Mouse (Mus musculus): ENCODE data around the gene Mt2.

- no peak for TF ChIP-seq CTCF (IDR thresholded peaks at IDR 0.05; ENCODE audit: borderline replicate concordance, control insufficient read depth, extremely low read depth, insufficient read depth, low read length, poor library complexity)
- no peak for TF ChIP-seq POLR2A (IDR thresholded peaks at IDR 0.05; ENCODE audit: control insufficient read depth, extremely low read depth, insufficient read depth, low read length, poor library complexity)
These were observed 24.2 kb upstream of the Mt2 start for GRCm38 (mm10) chr8:94148236-94148635.

All from thymus, adult 2 months (tissue).